Mouse (Mus musculus): ENCODE data around the gene C2cd5. TPM values are rescaled to one million over a fixed set of nuclear protein-coding genes. Genes with fewer than 3 reads are reported as not detected.

The C2cd5 gene
- polyA plus RNA-seq, 1 experiment from 2014 or later = 45.0 TPM

DNA sequence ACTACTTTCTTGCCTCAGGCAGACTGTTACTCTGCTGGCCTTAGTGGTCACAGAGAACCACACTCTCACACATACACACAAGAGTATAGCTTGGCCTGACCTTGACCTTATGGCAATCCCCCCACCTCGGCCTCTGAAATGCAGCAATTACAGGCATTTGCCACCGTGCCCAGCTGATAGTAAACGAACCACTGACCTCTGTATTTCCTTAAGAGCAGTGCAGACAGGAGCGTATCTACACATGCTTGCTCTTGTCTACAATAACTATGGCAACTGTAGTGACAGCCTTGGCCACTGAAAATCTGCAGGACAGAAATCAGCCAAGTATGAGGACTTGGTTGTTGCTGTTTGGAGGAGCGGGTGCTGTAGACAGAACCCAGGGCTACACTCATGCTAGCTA, 37.4 kb upstream of the C2cd5 start:
- 82% methylated on average over 5 of the region's 5 CpGs for WGBS

DNA sequence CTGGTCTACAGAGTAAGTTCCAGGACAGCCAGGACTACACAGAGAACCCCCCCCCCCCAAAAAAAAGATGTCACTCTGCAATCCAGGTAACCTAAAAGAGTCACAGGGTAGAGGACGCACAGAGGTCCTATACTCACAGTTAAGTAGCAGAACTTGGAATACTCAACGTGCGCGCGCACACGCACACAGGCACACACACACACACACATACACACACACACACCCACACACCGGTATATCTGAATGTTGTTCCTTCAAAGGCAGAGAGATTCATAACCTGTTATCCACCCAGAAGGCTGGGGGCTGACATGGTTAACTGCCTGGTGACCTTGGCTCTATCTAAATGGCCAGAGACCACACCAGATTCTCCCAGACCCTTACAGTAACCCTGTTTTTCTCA, 36.7 kb upstream of the C2cd5 start:
- no peak overlapping the region for H3K9ac ChIP-seq (replicated peaks)
- H3K9me3 ChIP-seq = no peaks in the 10 kb centered on the region
- no peaks in the 10 kb centered on the region for H3K27me3 ChIP-seq
- H3K27ac ChIP-seq = no peak overlapping the region
- H3K4me1 ChIP-seq (replicated peaks) = no peaks in the 10 kb centered on the region
- WGBS = over 99% methylated on average over 7 of the region's 7 CpGs
- no peak overlapping the region for H3K4me2 ChIP-seq (replicated peaks)
- H3K4me3 ChIP-seq (replicated peaks) = no peak overlapping the region
- no peaks in the 10 kb centered on the region for H3K36me3 ChIP-seq
- no peak for ATAC-seq

More for the DNA sequence above, 37.4 kb upstream of the C2cd5 start:
- Histone ChIP-seq H3K9ac (replicated peaks) (no peak overlapping the region), H3K9me3 (no peaks in the 10 kb centered on the region), H3K4me1 (replicated peaks) (no peaks in the 10 kb centered on the region), H3K27me3 (no peaks in the 10 kb centered on the region), H3K27ac (no peak overlapping the region), H3K36me3 (no peaks in the 10 kb centered on the region), H3K4me3 (replicated peaks) (no peak overlapping the region), H3K4me2 (replicated peaks) (no peak overlapping the region)
- no peak for ATAC-seq

DNA sequence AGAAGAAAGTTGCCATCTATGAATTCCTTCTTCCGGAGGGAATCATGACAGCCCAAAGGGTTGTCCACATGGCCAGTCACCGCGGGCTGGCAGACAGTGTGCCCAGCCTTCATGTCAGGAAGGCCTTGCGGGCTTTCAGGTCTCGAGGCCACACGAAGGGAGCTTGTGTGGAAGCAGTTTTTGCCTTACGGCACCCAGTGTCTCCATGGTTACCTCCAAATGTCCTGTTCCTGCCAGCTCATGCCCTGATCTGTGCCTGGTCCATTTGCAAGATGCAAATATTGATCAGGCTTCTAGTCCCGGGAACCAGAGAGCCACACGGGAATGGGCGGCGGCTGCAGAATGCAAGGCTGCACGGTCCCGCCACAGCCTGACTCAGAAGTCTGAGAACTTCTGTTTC, 35.2 kb upstream of the C2cd5 start:
- no peak for ATAC-seq
- Histone ChIP-seq H3K4me3 (replicated peaks) (no peak overlapping the region), H3K4me1 (replicated peaks) (no peaks in the 10 kb centered on the region), H3K9ac (replicated peaks) (no peak overlapping the region), H3K4me2 (replicated peaks) (no peak overlapping the region), H3K27me3 (no peaks in the 10 kb centered on the region), H3K9me3 (peaks cover 8% of the 10 kb centered on the region; the same call in 1 of the 2 replicates), H3K27ac (no peak overlapping the region), H3K36me3 (no peaks in the 10 kb centered on the region)
- WGBS = 89% methylated on average over 13 of the region's 13 CpGs

DNA sequence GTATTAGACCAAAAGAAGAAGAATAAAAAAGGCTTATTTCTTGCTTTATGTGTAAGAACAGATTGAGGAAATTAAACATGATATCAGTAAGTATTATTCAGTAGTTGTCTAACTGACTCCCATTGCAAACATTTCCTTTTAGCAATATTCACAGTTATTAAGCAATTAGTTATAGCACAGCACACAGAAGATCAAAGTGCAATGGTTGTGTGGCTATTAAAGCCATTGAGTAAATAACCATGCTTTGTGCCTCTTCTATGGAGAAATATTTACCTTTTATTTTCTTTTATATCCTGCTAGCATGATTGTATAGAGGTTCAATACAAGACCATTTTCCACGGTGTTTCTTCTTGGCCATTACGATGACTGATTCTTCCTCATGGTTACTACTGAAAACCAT, 33.2 kb upstream of the C2cd5 start:
- Histone ChIP-seq H3K9ac (replicated peaks) (no peak overlapping the region), H3K27me3 (no peaks in the 10 kb centered on the region), H3K4me1 (replicated peaks) (no peaks in the 10 kb centered on the region), H3K4me3 (replicated peaks) (no peak overlapping the region), H3K36me3 (no peaks in the 10 kb centered on the region), H3K4me2 (replicated peaks) (no peak overlapping the region), H3K27ac (no peak overlapping the region), H3K9me3 (peaks cover 8% of the 10 kb centered on the region; the same call in 1 of the 2 replicates)
- no peak for ATAC-seq
- WGBS = 90% methylated on average over 2 of the region's 2 CpGs

DNA sequence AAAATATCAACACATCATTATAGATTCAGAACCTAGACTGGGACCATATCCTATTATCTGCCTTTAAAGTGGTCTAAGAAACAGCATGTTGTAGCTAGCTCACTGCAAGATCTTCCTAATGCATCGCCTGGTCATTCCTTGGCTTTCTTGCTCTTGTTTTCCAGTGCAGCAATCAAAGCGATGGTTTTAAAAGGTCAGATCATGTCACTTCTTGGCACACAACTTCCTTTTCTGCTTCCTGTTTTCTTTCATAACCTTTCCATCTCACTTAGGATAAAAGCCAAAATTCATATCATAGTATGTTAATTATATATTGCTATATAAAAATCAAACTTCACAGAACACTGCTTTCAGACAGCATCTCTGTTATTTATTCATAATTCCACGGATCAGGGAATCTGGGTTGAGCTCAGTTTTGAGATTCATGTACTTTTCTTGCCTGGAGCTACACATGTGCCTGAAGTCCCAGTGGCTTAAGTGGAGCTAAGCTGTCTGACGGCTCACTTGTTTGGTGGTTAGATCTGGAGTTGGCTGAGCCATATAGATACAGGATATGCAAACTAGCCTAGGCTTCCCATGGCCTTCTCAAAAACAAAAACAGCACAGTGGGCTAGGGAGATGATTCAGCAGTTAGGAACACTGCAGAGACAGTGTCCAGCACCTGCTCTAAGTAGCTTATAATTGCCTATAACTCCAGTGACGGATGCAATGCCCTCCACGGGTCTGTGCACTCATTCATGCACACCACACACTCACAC, 32.1 kb upstream of the C2cd5 start:
- H3K27me3 ChIP-seq = no peaks in the 10 kb centered on the region
- no peak for ATAC-seq
- H3K4me2 ChIP-seq (replicated peaks) = no peak overlapping the region
- H3K4me3 ChIP-seq (replicated peaks) = no peak overlapping the region
- no peak overlapping the region for H3K27ac ChIP-seq
- no peak overlapping the region for H3K9ac ChIP-seq (replicated peaks)
- peaks cover 8% of the 10 kb centered on the region; the same call in 1 of the 2 replicates for H3K9me3 ChIP-seq
- H3K4me1 ChIP-seq (replicated peaks) = no peaks in the 10 kb centered on the region
- H3K36me3 ChIP-seq = no peaks in the 10 kb centered on the region
- WGBS = 77% methylated on average over 6 of the region's 6 CpGs

DNA sequence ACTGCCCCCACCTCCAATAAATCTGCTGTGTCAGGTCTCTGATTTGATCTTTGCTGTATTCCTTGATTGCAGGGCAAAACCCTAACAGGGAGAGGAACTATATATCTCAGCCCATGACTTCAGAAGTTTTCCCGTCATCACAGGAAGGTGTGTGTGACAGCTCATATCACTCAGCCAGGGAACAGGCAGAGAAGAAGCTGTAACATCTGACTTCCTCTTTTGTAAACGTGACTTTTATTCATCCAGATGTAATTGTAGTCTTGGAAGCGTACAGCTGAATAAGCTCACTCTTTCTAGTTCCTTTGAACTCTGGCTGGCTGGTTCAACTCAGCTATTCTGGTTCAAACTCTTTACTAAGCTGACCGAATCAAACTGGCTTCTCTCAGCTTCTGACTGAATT, 30.5 kb upstream of the C2cd5 start:
- H3K4me1 ChIP-seq (replicated peaks) = no peaks in the 10 kb centered on the region
- no peak overlapping the region for H3K27ac ChIP-seq
- H3K4me3 ChIP-seq (replicated peaks) = no peak overlapping the region

DNA sequence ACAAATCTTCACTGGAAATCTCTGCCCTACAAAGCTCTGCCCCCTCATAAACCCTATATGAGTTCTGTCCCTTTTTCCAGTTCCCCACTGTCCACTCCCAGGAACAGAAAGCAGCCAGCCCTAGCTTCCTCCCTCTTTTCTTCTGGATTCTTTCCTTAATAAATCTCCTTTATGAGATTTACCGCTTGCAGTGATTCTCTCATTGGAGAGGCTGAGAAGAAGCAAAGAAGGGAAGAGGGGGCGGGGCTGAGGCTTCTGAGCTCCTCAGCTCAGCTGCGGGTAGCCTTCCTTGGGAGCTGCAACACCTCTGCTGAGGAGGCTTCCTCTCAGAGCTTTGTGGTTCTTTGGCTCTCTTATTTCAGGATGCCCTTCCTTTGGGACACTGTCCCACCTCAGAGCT, 30.0 kb upstream of the C2cd5 start:
- ATAC-seq = no peak
- Histone ChIP-seq H3K27me3 (no peaks in the 10 kb centered on the region), H3K36me3 (no peaks in the 10 kb centered on the region), H3K4me1 (replicated peaks) (no peaks in the 10 kb centered on the region), H3K4me2 (replicated peaks) (no peak overlapping the region), H3K27ac (no peak overlapping the region), H3K4me3 (replicated peaks) (no peak overlapping the region), H3K9me3 (peaks cover 8% of the 10 kb centered on the region; the same call in 1 of the 2 replicates), H3K9ac (replicated peaks) (no peak overlapping the region)
- 75% methylated on average over 3 of the region's 3 CpGs for WGBS

More for the DNA sequence above, 30.5 kb upstream of the C2cd5 start:
- ATAC-seq = no peak
- Histone ChIP-seq H3K9me3 (peaks cover 8% of the 10 kb centered on the region; the same call in 1 of the 2 replicates), H3K36me3 (no peaks in the 10 kb centered on the region), H3K9ac (replicated peaks) (no peak overlapping the region), H3K4me2 (replicated peaks) (no peak overlapping the region), H3K27me3 (no peaks in the 10 kb centered on the region)
- WGBS = 82% methylated on average over 4 of the region's 4 CpGs

DNA sequence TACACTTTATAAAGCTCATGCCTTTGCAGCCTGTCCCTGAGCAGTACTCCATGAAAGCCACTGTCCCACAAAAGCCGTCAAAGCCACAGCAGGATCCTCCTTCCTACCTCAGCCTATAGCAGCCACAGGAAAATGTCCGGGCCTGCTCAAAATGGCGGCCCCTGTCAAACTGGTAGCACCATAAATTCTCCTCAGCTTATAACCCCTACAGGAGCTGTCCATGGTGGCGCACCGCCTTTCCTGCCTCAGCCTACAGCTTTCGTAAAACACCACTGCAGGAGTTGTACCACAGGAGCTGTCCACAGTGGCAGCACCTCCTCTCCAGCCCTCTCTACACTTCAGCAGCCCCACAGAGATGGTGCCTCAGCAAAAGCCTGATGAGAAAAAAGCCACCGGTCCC, 29.5 kb upstream of the C2cd5 start:
- Histone ChIP-seq H3K27ac (no peak overlapping the region), H3K27me3 (no peaks in the 10 kb centered on the region), H3K36me3 (no peaks in the 10 kb centered on the region), H3K9me3 (peaks cover 8% of the 10 kb centered on the region; the same call in 1 of the 2 replicates), H3K4me2 (replicated peaks) (no peak overlapping the region), H3K4me1 (replicated peaks) (no peaks in the 10 kb centered on the region), H3K4me3 (replicated peaks) (no peak overlapping the region), H3K9ac (replicated peaks) (no peak overlapping the region)
- WGBS = 94% methylated on average over 7 of the region's 7 CpGs
- ATAC-seq = no peak

DNA sequence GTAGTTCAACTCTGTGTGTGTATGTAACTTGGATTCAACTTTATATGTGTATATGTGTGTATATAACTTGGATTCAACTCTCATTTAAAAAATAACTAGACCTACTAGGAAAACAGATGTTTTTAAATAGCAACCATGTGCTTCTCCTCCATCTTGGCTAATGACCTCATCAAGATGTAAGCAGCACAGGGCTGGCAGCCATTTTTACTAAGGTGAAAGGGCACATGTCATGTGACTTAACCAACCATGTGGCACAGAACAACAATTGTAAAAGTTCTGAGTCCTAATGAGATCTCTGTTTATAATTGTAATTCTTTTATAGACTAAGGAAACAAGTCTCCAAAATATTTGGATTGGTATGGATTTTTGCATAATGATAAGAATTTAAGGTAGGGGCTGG, 25.8 kb upstream of the C2cd5 start:
- Histone ChIP-seq H3K4me1 (replicated peaks) (no peaks in the 10 kb centered on the region), H3K9me3 (peaks cover 6% of the 10 kb centered on the region), H3K27me3 (no peaks in the 10 kb centered on the region), H3K36me3 (no peaks in the 10 kb centered on the region), H3K27ac (no peak overlapping the region), H3K9ac (replicated peaks) (no peak overlapping the region), H3K4me3 (replicated peaks) (no peak overlapping the region), H3K4me2 (replicated peaks) (no peak overlapping the region)
- no peak for ATAC-seq

DNA sequence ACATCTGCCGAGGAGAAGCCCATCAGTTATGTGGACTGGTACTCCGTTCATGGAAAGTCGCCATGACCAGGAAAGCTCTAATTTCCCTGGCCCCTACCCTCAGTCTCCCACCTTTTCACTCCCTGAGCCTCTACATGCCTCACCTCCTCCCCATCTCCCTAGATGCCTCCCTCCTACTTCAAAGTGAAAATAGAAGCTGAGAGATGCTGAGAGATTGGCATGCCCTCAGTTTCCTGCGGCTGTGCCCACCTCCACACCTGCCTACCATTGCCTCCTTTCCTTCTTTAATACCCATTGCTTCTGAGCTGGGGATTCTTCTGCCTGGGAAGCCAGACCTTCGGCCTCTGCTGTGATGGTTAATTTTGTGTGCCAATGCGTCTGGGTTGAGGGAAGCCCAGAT, 19.4 kb upstream of the C2cd5 start:
- no peak for ATAC-seq
- 97% methylated on average over 6 of the region's 6 CpGs for WGBS
- peaks cover 5% of the 10 kb centered on the region; the same call in 1 of the 2 replicates for H3K9me3 ChIP-seq
- H3K4me1 ChIP-seq (replicated peaks) = no peaks in the 10 kb centered on the region
- H3K27ac ChIP-seq = no peak overlapping the region
- no peaks in the 10 kb centered on the region for H3K27me3 ChIP-seq
- H3K36me3 ChIP-seq = no peaks in the 10 kb centered on the region
- H3K4me2 ChIP-seq (replicated peaks) = no peak overlapping the region
- no peak overlapping the region for H3K4me3 ChIP-seq (replicated peaks)
- H3K9ac ChIP-seq (replicated peaks) = no peak overlapping the region

DNA sequence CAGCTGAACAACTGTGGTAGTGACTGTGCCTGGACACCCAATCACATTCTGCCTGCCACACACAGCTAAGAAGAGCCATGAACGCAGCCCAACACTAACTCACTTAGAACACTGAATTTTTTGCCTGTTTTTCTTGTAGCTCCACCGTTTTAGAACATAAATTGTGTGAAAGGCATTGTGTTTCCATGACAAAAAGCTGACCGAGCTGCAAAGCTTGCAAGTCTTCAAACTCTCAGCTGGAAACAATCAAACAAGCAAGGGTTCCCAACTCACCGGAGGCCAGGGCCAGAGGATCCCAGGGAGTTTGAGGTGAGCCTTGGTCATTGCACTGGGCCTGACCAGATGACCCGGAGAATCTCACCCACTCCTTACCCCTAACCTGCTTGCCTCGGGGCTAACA, 16.8 kb upstream of the C2cd5 start:
- H3K4me1 ChIP-seq (replicated peaks) = no peaks in the 10 kb centered on the region
- no peaks in the 10 kb centered on the region for H3K36me3 ChIP-seq
- H3K9ac ChIP-seq (replicated peaks) = no peak overlapping the region
- WGBS = 60% methylated on average over 6 of the region's 6 CpGs
- H3K27ac ChIP-seq = no peak overlapping the region
- H3K9me3 ChIP-seq = peaks cover 5% of the 10 kb centered on the region; the same call in 1 of the 2 replicates
- no peak for ATAC-seq
- H3K4me3 ChIP-seq (replicated peaks) = no peak overlapping the region
- H3K4me2 ChIP-seq (replicated peaks) = no peak overlapping the region
- H3K27me3 ChIP-seq = no peaks in the 10 kb centered on the region

DNA sequence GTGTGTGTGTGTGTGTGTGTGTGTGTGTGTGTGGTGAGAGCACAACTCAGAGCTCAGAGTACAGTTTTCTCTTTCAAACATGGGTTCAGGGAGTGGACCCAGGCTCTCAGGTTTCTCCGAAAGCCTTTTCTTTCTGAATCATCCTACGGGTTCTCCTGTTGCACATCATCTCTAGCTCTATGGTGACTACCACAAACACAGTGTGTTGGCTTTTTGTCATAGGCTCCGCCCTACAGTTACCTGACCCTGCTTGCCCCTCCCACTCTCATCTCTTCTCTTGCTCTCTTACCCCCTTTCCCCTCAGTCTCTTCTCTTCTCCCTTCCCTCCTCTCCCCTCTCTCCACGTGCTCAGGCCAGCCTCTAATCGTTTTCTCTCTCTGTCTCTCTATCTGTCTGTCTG, 15.6 kb upstream of the C2cd5 start:
- WGBS = 80% methylated on average over 5 of the region's 5 CpGs
- H3K27me3 ChIP-seq = no peaks in the 10 kb centered on the region
- H3K36me3 ChIP-seq = no peaks in the 10 kb centered on the region
- H3K27ac ChIP-seq = no peak overlapping the region
- no peak overlapping the region for H3K4me3 ChIP-seq (replicated peaks)
- H3K9me3 ChIP-seq = peaks cover 1% of the 10 kb centered on the region; the same call in 1 of the 2 replicates
- no peak for ATAC-seq
- H3K4me1 ChIP-seq (replicated peaks) = no peaks in the 10 kb centered on the region
- H3K9ac ChIP-seq (replicated peaks) = no peak overlapping the region
- no peak overlapping the region for H3K4me2 ChIP-seq (replicated peaks)

DNA sequence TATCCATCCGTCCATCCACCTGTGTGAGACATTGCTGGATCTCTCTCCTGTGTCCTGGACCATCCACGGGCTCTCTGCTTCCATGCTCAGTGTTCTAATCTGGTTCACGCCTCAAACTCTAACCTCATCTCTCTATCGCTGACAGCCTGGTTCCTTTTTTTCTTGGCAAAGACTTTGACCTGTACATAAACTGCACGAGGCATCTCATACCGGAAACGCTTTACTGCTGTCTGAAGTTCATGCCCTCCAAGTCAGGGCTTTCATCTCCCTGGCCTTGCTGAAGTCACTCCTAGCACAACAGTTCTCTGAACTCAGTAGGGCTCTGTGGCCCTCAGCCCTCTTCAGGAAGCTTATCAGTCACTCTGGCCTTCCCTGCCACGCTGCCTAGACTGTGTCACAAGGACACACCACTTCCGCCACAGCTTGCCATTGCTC, 15.1 kb upstream of the C2cd5 start:
- Histone ChIP-seq H3K9me3 (no peaks in the 10 kb centered on the region), H3K36me3 (no peaks in the 10 kb centered on the region), H3K27ac (no peak overlapping the region), H3K4me1 (replicated peaks) (no peaks in the 10 kb centered on the region), H3K4me2 (replicated peaks) (no peak overlapping the region), H3K27me3 (no peaks in the 10 kb centered on the region), H3K4me3 (replicated peaks) (no peak overlapping the region), H3K9ac (replicated peaks) (no peak overlapping the region)
- 79% methylated on average over 9 of the region's 9 CpGs for WGBS
- no peak for ATAC-seq

All from midbrain, embryonic 13.5 days (tissue).